Mouse (Mus musculus) left cerebral cortex, adult 2 months (tissue): Measurements from ENCODE around the gene Htatsf1. TPM values are rescaled to one million over a fixed set of nuclear protein-coding genes. Genes with fewer than 3 reads are reported as not detected.

Source experiments
- DNase-seq, 2 experiments: peaks; one replicate each; pipeline ENCODE4 v3.0.0; 2021 to 2022; ENCODE audit warnings: low spot score in 2 of 2, mixed read lengths in 1 of 2; ENCODE audit errors: extremely low spot score in 1 of 2
- H3K27ac ChIP-seq: fragments of 200-600 bp; 2 replicates; pipeline ENCODE4 v1.8.1; 2022
- H3K4me3 ChIP-seq: fragments of 200-600 bp; 2 replicates; pipeline ENCODE4 v1.8.1; 2022
- CTCF ChIP-seq: fragments of 200-600 bp; IDR thresholded peaks from 2 replicates; pipeline ENCODE4 v1.8.1; 2022; ENCODE audit warnings: antibody characterized with exemption, mild to moderate bottlenecking, moderate library complexity
- intact Hi-C: fragments of 180-260 bp; cut with DNase I; formaldehyde crosslinking; loops from one replicate; pipeline ENCODE4 v1.15.1; 2025
- long read RNA-seq, 2 experiments: library from polyadenylated mRNA; stranded (forward); transcript quantifications; one replicate each; pipeline ENCODE4 v2.0.0; 2021; ENCODE audit warnings: borderline mapping rate in 2 of 2
- total RNA-seq, 2 experiments: library from RNA; stranded (reverse); gene quantifications; 2 replicates each; pipeline ENCODE4 v1.2.3; 2021

Gene Htatsf1
- total RNA-seq, result 10 to 100 TPM; 54.6 to 58.6 TPM
- long read RNA-seq, experiment 1, transcript Htatsf1-201 (10 exons, 2,810 nt), result major isoform, 77 of 98 reads
- long read RNA-seq, experiment 1, partial matches to known transcripts, result 17 of 98 reads
- long read RNA-seq, experiment 1, other reads (novel, unspliced or antisense), result 3 of 98 reads
- long read RNA-seq, experiment 2, transcript Htatsf1-201 (10 exons, 2,810 nt), result major isoform, 46 of 62 reads
- long read RNA-seq, experiment 2, partial matches to known transcripts, result 13 of 62 reads
- long read RNA-seq, experiment 2, other reads (novel, unspliced or antisense), result 3 of 62 reads

GRCm38 (mm10) chrX:57053174-57053992, at the start of gene Htatsf1:
TSS of gene Htatsf1 (plus strand) at chrX:57053583.
- intact Hi-C loops, result loop anchor here (2.0 to 10.0 kb wide), 3 partner anchors 339 to 456 kb away; partner anchors contain the start of genes Mmgt1 and Rbmx
- TF ChIP-seq CTCF, result no peak
- peak within 1 kb of the TSS; percentile 95 for H3K27ac ChIP-seq
- DNase-seq, result peak; percentile 80 to 82
- H3K4me3 ChIP-seq, result peak within 1 kb of the TSS; percentile 76

GRCm38 (mm10) chrX:57012891-57013290, 40.5 kb upstream of the Htatsf1 start:
- no peak overlapping the region for H3K27ac ChIP-seq
- H3K4me3 ChIP-seq, result no peak overlapping the region
- intact Hi-C loops, result no loop called here
- no peak for DNase-seq
- TF ChIP-seq CTCF, result no peak

GRCm38 (mm10) chrX:57042774-57043173, 10.6 kb upstream of the Htatsf1 start, which contains the start of gene Brs3:
TSS of gene Brs3 (plus strand) at chrX:57043074.
- DNase-seq, result no peak
- TF ChIP-seq CTCF, result no peak
- Histone ChIP-seq H3K27ac (no peak within 1 kb of the TSS), H3K4me3 (no peak within 1 kb of the TSS)
- intact Hi-C loops, result loop anchor here (5.0 kb wide), 1 partner anchor 200 kb away; no protein-coding TSS in a partner anchor

GRCm38 (mm10) chrX:57043869-57044268, 9.5 kb upstream of the Htatsf1 start:
- no peak overlapping the region for H3K4me3 ChIP-seq
- DNase-seq, result no peak
- intact Hi-C loops, result loop anchor here (5.0 kb wide), 1 partner anchor 202 kb away; no protein-coding TSS in a partner anchor
- TF ChIP-seq CTCF, result no peak; the same call in 1 of the 2 replicates
- no peak overlapping the region for H3K27ac ChIP-seq

- intact Hi-C loops, result loop anchor here (2.0 to 10.0 kb wide), 3 partner anchors 340 to 456 kb away; partner anchors contain the start of genes Mmgt1 and Rbmx
- TF ChIP-seq CTCF, result no peak
- Histone ChIP-seq H3K27ac (peak overlapping the region; percentile 95), H3K4me3 (peak overlapping the region; percentile 76)
- no peak for DNase-seq
Measured at GRCm38 (mm10) chrX:57052848-57053173, 572 bp upstream of the Htatsf1 start.

GRCm38 (mm10) chrX:57053993-57054385, 606 bp downstream of the Htatsf1 start:
- intact Hi-C loops, result loop anchor here (2.0 to 10.0 kb wide), 3 partner anchors 339 to 457 kb away; partner anchors contain the start of genes Mmgt1 and Rbmx
- no peak for TF ChIP-seq CTCF
- no peak for DNase-seq
- H3K27ac ChIP-seq, result no peak overlapping the region
- H3K4me3 ChIP-seq, result peak overlapping the region; percentile 76

GRCm38 (mm10) chrX:57081496-57081895, 28.1 kb downstream of the Htatsf1 start:
- Histone ChIP-seq H3K27ac (no peak overlapping the region), H3K4me3 (no peak overlapping the region)
- intact Hi-C loops, result no loop called here
- no peak for TF ChIP-seq CTCF
- DNase-seq, result no peak

- Histone ChIP-seq H3K27ac (no peak within 1 kb of the TSS), H3K4me3 (no peak within 1 kb of the TSS)
- intact Hi-C loops, result no loop called here
- no peak for TF ChIP-seq CTCF
- no peak for DNase-seq
Measured at GRCm38 (mm10) chrX:57087806-57088205, 34.4 kb downstream of the Htatsf1 start, which contains the start of gene Vgll1. TSS of gene Vgll1 (plus strand) at chrX:57088106.

- intact Hi-C loops, result no loop called here
Measured at GRCm38 (mm10) chrX:57103415-57103814, 50.0 kb downstream of the Htatsf1 start.

GRCm38 (mm10) chrX:57106956-57107355, 53.6 kb downstream of the Htatsf1 start:
- Histone ChIP-seq H3K27ac (no peak overlapping the region), H3K4me3 (no peak overlapping the region)
- TF ChIP-seq CTCF, result no peak
- DNase-seq, result no peak
- intact Hi-C loops, result no loop called here

More at GRCm38 (mm10) chrX:57103415-57103814, 50.0 kb downstream of the Htatsf1 start:
- Histone ChIP-seq H3K27ac (no peak overlapping the region), H3K4me3 (no peak overlapping the region)
- DNase-seq, result no peak
- no peak for TF ChIP-seq CTCF

Other genes with a start within 250 kb of the Htatsf1 start
- gene Map7d3, start 231.3 kb upstream of the Htatsf1 start, total RNA-seq, result under 1 TPM in 1 of 2 experiments, not detected in 1; 0.16 TPM
- not detected for gene Adgrg4, start 183.4 kb upstream of the Htatsf1 start, total RNA-seq
- gene Brs3, start 10.5 kb upstream of the Htatsf1 start, total RNA-seq, result under 1 TPM; 0.11 to 0.23 TPM
- not detected for gene Vgll1, start 34.5 kb downstream of the Htatsf1 start, total RNA-seq
- gene Cd40lg, start 158.6 kb downstream of the Htatsf1 start, total RNA-seq, result not detected